9 mouse cellular contexts compared by ENCODE assay signal in the genomic region with DNA sequence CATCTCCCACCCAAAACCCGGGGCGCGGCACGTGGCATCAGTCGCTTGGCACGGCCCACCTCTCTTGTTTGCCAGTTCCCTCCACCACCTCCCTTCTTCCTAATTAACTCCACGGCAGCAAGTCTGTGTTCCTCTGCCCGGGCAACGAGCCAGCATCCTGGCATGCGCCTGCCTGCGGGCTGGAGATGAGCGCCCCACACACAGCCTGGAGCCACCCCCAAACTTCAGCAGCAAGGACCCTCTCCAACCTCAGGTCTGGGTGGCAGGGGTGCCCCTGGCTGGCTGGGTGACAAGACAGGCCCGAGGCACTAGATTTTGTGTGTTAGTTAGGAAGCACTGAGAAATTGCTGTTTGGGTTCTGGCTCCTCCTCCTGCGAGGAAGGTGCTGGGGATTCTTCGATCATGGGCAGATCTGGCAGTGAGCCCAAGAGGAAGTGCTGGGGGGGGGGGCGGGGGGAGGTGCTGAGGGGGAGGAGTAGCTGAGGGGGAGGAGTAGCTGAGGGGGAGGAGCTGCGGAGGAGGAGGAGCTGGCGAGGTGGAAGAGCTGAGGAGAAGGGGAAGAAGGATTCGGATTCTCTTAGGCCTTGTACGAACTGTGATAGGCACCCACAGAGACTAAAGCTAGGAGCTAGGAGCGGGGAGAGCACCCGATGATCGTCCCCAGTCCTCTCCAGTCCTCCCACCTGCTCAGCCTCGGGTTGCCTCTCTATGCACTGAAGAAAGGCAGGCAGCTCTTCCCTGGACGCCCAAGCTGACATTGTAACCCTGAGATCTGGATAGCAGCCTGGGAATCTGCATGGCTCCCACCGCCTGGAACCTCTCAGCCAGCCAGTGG. TPM values are rescaled to one million over a fixed set of nuclear protein-coding genes. Genes with fewer than 3 reads are reported as not detected.
A peak's percentile ranks its signal among the peaks of the same experiment; 100 is the strongest.
DNase-seq lines count a peak whose midpoint lies in the region; ATAC-seq and TF ChIP-seq lines count a peak whose summit lies in the region.
"Had no signal": no experiment of that assay in that cellular context is flagged by ENCODE, and none has a peak within 500 bp of the region (broad histone marks: within the 10 kb centered on the region; RNA-seq: fewer than 3 reads in every experiment).

No protein-coding gene starts in this region.

- peak overlapping the region; percentile 33; the same call in 1 of the 2 replicates for H3K9ac ChIP-seq in hindbrain, postnatal 0 days (replicated peaks; ENCODE audit: low read length)

- intact Hi-C loops in gastrocnemius, adult 2 months (cut with DNase I), result no loop called here

- peak overlapping the region; percentile 79 for H3K27ac ChIP-seq in gastrocnemius, adult 2 months
- peak overlapping the region; percentile 70 for H3K27ac ChIP-seq in hindbrain, postnatal 0 days

- peaks cover 23% of the 10 kb centered on the region for H3K4me1 ChIP-seq in hindbrain, postnatal 0 days (ENCODE audit: insufficient read depth, low read length)

- no peaks in the 10 kb centered on the region; the same call in 1 of the 2 replicates for H3K27me3 ChIP-seq in hindbrain, postnatal 0 days (ENCODE audit: insufficient read depth, low read length)

- TF ChIP-seq CTCF in gastrocnemius, adult 2 months (IDR thresholded peaks at IDR 0.05), result no peak
- TF ChIP-seq CTCF in hindbrain, postnatal 0 days (IDR thresholded peaks at IDR 0.05; ENCODE audit: low read depth), result no peak

- ATAC-seq in hindbrain, postnatal 0 days, result peak; percentile 63

- 4% methylated on average over 23 of the region's 26 CpGs for WGBS in hindbrain, postnatal 0 days

- no peaks in the 10 kb centered on the region for H3K9me3 ChIP-seq in hindbrain, postnatal 0 days (ENCODE audit: low read length)

- peak overlapping the region; percentile 50 for H3K4me2 ChIP-seq in hindbrain, postnatal 0 days (ENCODE audit: low read depth, low read length)

- no peaks in the 10 kb centered on the region for H3K36me3 ChIP-seq in hindbrain, postnatal 0 days (ENCODE audit: insufficient read depth, low read length)

- peak overlapping the region; percentile 65 for H3K4me3 ChIP-seq in gastrocnemius, adult 2 months
- H3K4me3 ChIP-seq in hindbrain, postnatal 0 days (ENCODE audit: low read length), result peak overlapping the region; percentile 14

- peak; percentile 93 for DNase-seq in MN1 (ENCODE audit: low spot score)
- peak; percentile 99 for DNase-seq in cerebellum, postnatal 10 days
- peak; percentile 83 for DNase-seq in gastrocnemius, adult 2 months
- peak; percentile 95 for DNase-seq in hindbrain, postnatal 0 days (ENCODE audit: low spot score)
- peak; percentile 89 to 94 for DNase-seq in left cerebral cortex, adult 18-20 months (ENCODE audit: low spot score in 2 of 2)
- DNase-seq in lung, postnatal 4 days, result peak; percentile 80 to 88
- DNase-seq in right cerebral cortex, adult 18-20 months, result peak; percentile 92
- peak; percentile 63 for DNase-seq in urinary bladder, adult 2 months (ENCODE audit: low spot score)

RNA-seq across cellular contexts. Expression of gene Gm11733, which starts 1.3 kb away (rescaled TPM):
- total RNA-seq in gastrocnemius, adult 2 months (2021), result not detected
- total RNA-seq in hindbrain, postnatal 0 days (2014; rRNA removed), result 0.10 TPM in 1 of 2 replicates, not detected in the other
- 0.13 TPM in 1 of 2 replicates, not detected in the other for polyA plus RNA-seq in hindbrain, postnatal 0 days (2015; fragmentation: Nextera tagmentation; extraction: Ambion mirVana)
- total RNA-seq in left cerebral cortex, adult 18-20 months (2021), result under 1 TPM in 1 of 2 experiments, not detected in 1; 0.19 TPM
- polyA plus RNA-seq in urinary bladder, adult 2 months (2012; rRNA removed), result 0.04 TPM in 2 replicates
- polyA plus RNA-seq: gonadal fat pad, adult 2 months had no signal

Comparison
In these comparisons a context has a peak if more than half of its experiments do, and no peak if none do; other contexts are left out.
1. Peak in every context shown above with its lines: DNase-seq, ATAC-seq, H3K4me3 ChIP-seq and H3K27ac ChIP-seq.